ENCODE assay signal across 9 mouse cellular contexts in the genomic region with DNA sequence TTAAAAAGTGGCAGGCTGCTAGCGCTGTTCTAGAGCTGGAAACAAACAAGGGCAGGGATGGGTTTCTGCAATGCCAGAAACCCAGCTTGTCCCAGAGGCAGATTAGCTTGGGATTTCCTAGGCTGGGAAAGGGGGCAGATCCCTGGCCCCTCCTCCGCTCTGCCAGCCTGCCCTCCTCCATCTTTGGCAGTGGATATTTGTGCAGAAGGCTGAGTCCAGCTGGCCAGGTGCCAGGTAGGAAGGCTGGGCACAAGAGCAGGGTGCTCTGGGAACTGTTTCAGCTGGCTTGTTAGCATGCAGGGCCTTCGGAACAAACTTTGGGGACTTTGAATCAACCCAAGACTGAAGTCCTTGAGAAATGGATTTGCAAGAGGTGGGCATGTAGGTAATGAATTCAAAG. TPM values are rescaled to one million over a fixed set of nuclear protein-coding genes. Genes with fewer than 3 reads are reported as not detected.
DNase-seq lines count a peak whose midpoint lies in the region; ATAC-seq and TF ChIP-seq lines count a peak whose summit lies in the region.
"Had no signal": no experiment of that assay in that cellular context is flagged by ENCODE, and none has a peak within 500 bp of the region (broad histone marks: within the 10 kb centered on the region; RNA-seq: fewer than 3 reads in every experiment).

No protein-coding gene starts in this region.

- TF ChIP-seq CTCF in gastrocnemius, adult 2 months (IDR thresholded peaks at IDR 0.05): no peak

- intact Hi-C loops in gastrocnemius, adult 2 months (cut with DNase I): loop anchor here (2.0 kb wide), 1 partner anchor 27 kb away; no protein-coding TSS in a partner anchor

- DNase-seq in layer of hippocampus, adult 11-12 months (ENCODE audit: low spot score): peak; percentile 82
- DNase-seq in layer of hippocampus, adult 9-10 months (ENCODE audit: low spot score): no peak
- peak; percentile 95 for DNase-seq in brain, adult 2 months (ENCODE audit: low read depth, low spot score)
- DNase-seq in gastrocnemius, adult 2 months: peak; percentile 91
- peak; percentile 90 for DNase-seq in kidney, postnatal 10 days
- DNase-seq in lung, postnatal 25 days (ENCODE audit: low spot score): peak; percentile 82
- DNase-seq in testis, postnatal 14 days (ENCODE audit: low spot score): peak; percentile 81

- peak overlapping the region; percentile 16; the same call in 1 of the 2 replicates for H3K4me3 ChIP-seq in gastrocnemius, adult 2 months

- ATAC-seq in inflammation-experienced regulatory T-cells, adult 6 months: no peak

- H3K27ac ChIP-seq in gastrocnemius, adult 2 months: peak overlapping the region; percentile 96

RNA-seq across cellular contexts. Expression of a gene that starts 20.0 kb away (rescaled TPM):
- total RNA-seq in gastrocnemius, adult 2 months (2021): 100 to 1,000 TPM; 207 to 215 TPM
- polyA plus RNA-seq in inflammation-experienced regulatory T-cells, adult 6 months (2017; shearing (Covaris generic)): 10 to 100 TPM; 13.8 to 17.2 (median 15.0) TPM

RNA-seq across cellular contexts. Expression of a gene that starts 42.6 kb away (rescaled TPM):
- not detected for total RNA-seq in gastrocnemius, adult 2 months (2021)
- polyA plus RNA-seq in inflammation-experienced regulatory T-cells, adult 6 months (2017; shearing (Covaris generic)): 10 to 100 TPM in 1 of 3 experiments, 1 to 10 TPM in 2; 4.4 to 10.7 (median 9.8) TPM

RNA-seq across cellular contexts. Expression of a gene that starts 46.6 kb away (rescaled TPM):
- 1 to 10 TPM in 1 of 2 experiments, under 1 TPM in 1; 0.84 to 1.0 TPM for total RNA-seq in gastrocnemius, adult 2 months (2021)
- 1 to 10 TPM in 1 of 3 experiments, not detected in 2; 3.1 TPM for polyA plus RNA-seq in inflammation-experienced regulatory T-cells, adult 6 months (2017; shearing (Covaris generic))
- polyA plus RNA-seq: testis, adult 2 months had no signal

RNA-seq across cellular contexts. Expression of a gene that starts 47.1 kb away (rescaled TPM):
- under 1 TPM in 1 of 2 experiments, not detected in 1; 0.17 TPM for total RNA-seq in gastrocnemius, adult 2 months (2021)
- polyA plus RNA-seq in inflammation-experienced regulatory T-cells, adult 6 months (2017; shearing (Covaris generic)): 1 to 10 TPM; 1.1 to 1.4 (median 1.2) TPM

RNA-seq across cellular contexts. Expression of a gene that starts 51.2 kb away (rescaled TPM):
- 1 to 10 TPM in 1 of 2 experiments, under 1 TPM in 1; 0.87 to 2.8 TPM for total RNA-seq in gastrocnemius, adult 2 months (2021)
- polyA plus RNA-seq in inflammation-experienced regulatory T-cells, adult 6 months (2017; shearing (Covaris generic)): 1 to 10 TPM in 2 of 3 experiments, under 1 TPM in 1; 0.60 to 1.9 (median 1.1) TPM
